Mouse (Mus musculus) cerebellum, adult 8-10 months (tissue): ENCODE measurements at regions not wholly inside any gene's neighbourhood (a gene's known extent, or its start where the extent isn't known, plus 50 kb on each side); places are given as distances from the start of the nearest gene placed in this dataset.

Experiments
- DNase-seq: peaks from one replicate; pipeline ENCODE4 v3.0.0; 2022

GRCm38 (mm10) chr3:117520461-117520860 is 54.2 kb upstream of the Plppr5 start:
- DNase-seq = no peak

- no peak for DNase-seq
These were observed 66.5 kb upstream of the Plppr5 start for GRCm38 (mm10) chr3:117508090-117508489.

- no peak for DNase-seq
These were observed 68.4 kb upstream of the Plppr5 start for GRCm38 (mm10) chr3:117506151-117506723.

GRCm38 (mm10) chr3:117501107-117501506 is 73.5 kb upstream of the Plppr5 start:
- no peak for DNase-seq

- DNase-seq = no peak
These were observed 76.3 kb upstream of the Plppr5 start for GRCm38 (mm10) chr3:117498138-117498897.

- DNase-seq = peak; percentile 10
These were observed 80.5 kb upstream of the Plppr5 start for GRCm38 (mm10) chr3:117494118-117494517.

- no peak for DNase-seq
These were observed 87.2 kb upstream of the Plppr5 start for GRCm38 (mm10) chr3:117487281-117488027.

- no peak for DNase-seq
These were observed 88.3 kb upstream of the Plppr5 start for GRCm38 (mm10) chr3:117486351-117486750.

GRCm38 (mm10) chr3:117480131-117480530 is 94.5 kb upstream of the Plppr5 start:
- DNase-seq = no peak

- no peak for DNase-seq
These were observed 98.8 kb upstream of the Plppr4 start for GRCm38 (mm10) chr3:117459507-117459906.

- DNase-seq = no peak
These were observed 89.9 kb upstream of the Plppr4 start for GRCm38 (mm10) chr3:117450559-117450958.

GRCm38 (mm10) chr3:117441887-117442286 is 81.2 kb upstream of the Plppr4 start:
- DNase-seq = no peak

- no peak for DNase-seq
These were observed 79.6 kb upstream of the Plppr4 start for GRCm38 (mm10) chr3:117440294-117440693.

GRCm38 (mm10) chr3:117438473-117439114 is 77.9 kb upstream of the Plppr4 start:
- peak; percentile 62 for DNase-seq

- DNase-seq = no peak
These were observed 63.9 kb upstream of the Plppr4 start for GRCm38 (mm10) chr3:117424526-117424925.

GRCm38 (mm10) chr3:117412896-117413747 is 52.4 kb upstream of the Plppr4 start:
- no peak for DNase-seq
